Mouse (Mus musculus) G1E-ER4 (cell line): ENCODE measurements around the gene Scn3a. TPM values are rescaled to one million over a fixed set of nuclear protein-coding genes. Genes with fewer than 3 reads are reported as not detected.

Experiments
- GATA1 ChIP-seq: IDR thresholded peaks from one replicate; pipeline ENCODE4 v1.8.0; 2012; ENCODE audit warnings: low read length, inconsistent platforms
- polyA plus RNA-seq: library from polyadenylated mRNA; stranded (reverse); fragments of >175 nt; gene quantifications from 2 replicates; pipeline ENCODE4 v1.2.3, GENCODE M21; 2012

The Scn3a gene
- not detected in 2 replicates for polyA plus RNA-seq

GRCm38 (mm10) chr2:65566793-65567787 is at the start of gene Scn3a:
TSS of gene Scn3a (minus strand) at chr2:65567627.
- no peak for TF ChIP-seq GATA1

GRCm38 (mm10) chr2:65611887-65612286 is 44.5 kb upstream of the Scn3a start:
- no peak for TF ChIP-seq GATA1

- TF ChIP-seq GATA1: no peak
Observed at GRCm38 (mm10) chr2:65607813-65608212, 40.4 kb upstream of the Scn3a start.

DNA sequence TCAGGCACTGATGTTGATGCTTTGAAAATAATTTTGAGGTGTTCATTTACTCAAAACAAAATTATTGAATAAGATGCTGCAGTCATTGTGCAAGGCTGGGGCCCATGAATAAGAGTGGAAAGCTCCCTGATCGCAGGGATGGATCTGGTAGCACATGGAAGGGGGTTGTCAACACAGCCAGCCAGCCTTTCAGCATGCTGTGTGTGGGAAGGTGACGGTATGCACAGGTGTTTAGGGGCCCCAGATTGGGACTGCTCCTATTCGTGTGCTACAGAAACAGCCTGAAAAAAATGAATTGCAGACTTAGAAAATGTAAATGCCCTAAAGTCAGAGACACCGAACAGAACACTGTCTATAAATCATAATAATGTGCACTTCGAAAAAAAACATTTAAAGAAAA is 20.3 kb upstream of the Scn3a start:
- no peak for TF ChIP-seq GATA1

GRCm38 (mm10) chr2:65567925-65568324 is 498 bp upstream of the Scn3a start:
- no peak for TF ChIP-seq GATA1

GRCm38 (mm10) chr2:65563898-65564297 is 3.5 kb downstream of the Scn3a start:
- TF ChIP-seq GATA1: no peak

- no peak for TF ChIP-seq GATA1
Observed at GRCm38 (mm10) chr2:65557719-65558118, 9.7 kb downstream of the Scn3a start.

DNA sequence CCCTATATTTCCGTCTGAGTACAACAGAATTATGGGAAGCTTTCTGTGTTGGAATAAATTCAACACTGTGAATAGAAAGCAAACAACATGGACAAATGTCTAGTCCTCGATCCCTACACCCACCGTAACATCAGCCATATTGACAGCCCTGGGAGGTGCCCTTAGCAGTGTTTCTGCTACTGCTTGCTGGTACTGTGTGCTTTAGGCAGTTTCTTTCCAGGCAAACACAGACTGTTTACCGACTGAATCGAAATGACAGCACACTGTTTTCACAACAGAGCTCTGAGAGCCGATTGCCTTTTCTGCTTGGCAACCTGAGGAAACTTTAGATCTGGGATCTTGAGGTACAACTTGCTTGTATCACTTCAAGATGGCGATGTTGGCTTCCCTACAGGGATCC is 12.8 kb downstream of the Scn3a start:
- TF ChIP-seq GATA1: no peak

DNA sequence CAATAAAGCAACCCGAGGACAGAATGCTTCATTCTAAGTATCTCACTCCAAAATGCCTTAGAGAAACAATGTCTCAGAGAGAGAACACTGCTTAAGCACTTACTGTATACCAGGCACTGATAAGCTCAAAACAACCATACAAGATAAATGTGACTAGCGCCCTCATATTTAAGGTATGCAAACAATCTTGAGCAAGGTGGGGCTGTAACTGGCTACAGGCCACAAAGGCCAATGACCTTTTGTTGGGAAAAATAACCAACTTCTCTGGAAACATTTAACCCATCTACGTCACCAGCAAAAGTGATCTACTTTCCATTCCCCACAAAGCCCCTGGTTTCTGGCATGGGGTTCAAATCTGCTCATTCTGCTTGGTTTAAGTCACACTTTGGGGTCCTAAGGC is 14.0 kb downstream of the Scn3a start:
- no peak for TF ChIP-seq GATA1

DNA sequence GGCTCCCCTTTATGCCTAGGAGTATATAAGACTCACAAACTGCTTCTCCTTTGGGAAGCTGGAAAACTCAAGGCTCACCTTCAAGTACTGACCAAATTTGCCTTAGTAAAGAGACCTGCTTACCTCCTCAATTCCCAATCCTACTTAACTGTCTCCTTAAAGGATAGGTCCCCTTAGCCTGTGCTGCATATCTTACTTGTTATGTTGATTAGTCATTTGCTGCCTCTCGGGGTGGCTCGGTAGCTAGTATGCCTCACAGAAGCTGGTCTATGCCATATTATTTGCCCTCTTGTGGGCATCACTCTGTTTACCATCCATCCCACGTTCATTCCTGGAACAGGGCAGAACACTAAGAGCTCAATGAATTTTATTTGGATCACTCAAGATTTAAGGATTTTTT is 14.7 kb downstream of the Scn3a start:
- TF ChIP-seq GATA1: no peak

GRCm38 (mm10) chr2:65552222-65552621 is 15.2 kb downstream of the Scn3a start:
- no peak for TF ChIP-seq GATA1

GRCm38 (mm10) chr2:65551736-65552135 is 15.7 kb downstream of the Scn3a start:
- no peak for TF ChIP-seq GATA1

GRCm38 (mm10) chr2:65550564-65550963 is 16.9 kb downstream of the Scn3a start:
- no peak for TF ChIP-seq GATA1

- TF ChIP-seq GATA1: no peak
Observed at GRCm38 (mm10) chr2:65548665-65549064, 18.8 kb downstream of the Scn3a start.

DNA sequence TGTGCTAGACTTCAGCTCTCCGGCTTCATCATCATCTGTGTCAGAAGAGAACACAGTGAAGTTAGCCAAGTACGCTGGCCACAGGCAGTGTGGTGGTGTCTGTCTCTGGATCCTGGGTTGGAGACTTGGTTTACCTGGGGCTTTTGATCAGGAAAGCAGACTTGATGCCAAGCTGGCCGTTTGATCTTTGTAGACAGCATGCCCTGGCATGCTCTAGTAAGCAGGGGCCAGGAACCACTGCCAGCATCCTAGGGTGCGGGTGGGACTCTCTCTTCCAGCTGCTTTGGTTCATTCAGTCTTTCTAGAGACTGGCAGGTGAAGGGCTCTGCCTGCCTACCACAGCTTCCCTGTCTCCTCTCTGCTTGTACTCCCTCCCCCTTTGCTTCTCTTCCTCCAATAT is 20.1 kb downstream of the Scn3a start:
- no peak for TF ChIP-seq GATA1

GRCm38 (mm10) chr2:65542906-65543592 is 24.4 kb downstream of the Scn3a start:
- no peak for TF ChIP-seq GATA1
